Mouse (Mus musculus) hindlimb bud, embryonic 11.5 days (tissue): ENCODE results near the gene Spata45.
"Not testable (repeated sequence)": the region's sequence is repeated elsewhere in the genome, so short reads cannot be mapped to it uniquely, and the experiment has no call there.

Experiments
- DNase-seq: peaks from one replicate; pipeline ENCODE4 v3.0.0-alpha.2; 2012; ENCODE audit warnings: low read depth, low spot score; ENCODE audit errors: extremely low spot score

The Spata45 gene

DNA sequence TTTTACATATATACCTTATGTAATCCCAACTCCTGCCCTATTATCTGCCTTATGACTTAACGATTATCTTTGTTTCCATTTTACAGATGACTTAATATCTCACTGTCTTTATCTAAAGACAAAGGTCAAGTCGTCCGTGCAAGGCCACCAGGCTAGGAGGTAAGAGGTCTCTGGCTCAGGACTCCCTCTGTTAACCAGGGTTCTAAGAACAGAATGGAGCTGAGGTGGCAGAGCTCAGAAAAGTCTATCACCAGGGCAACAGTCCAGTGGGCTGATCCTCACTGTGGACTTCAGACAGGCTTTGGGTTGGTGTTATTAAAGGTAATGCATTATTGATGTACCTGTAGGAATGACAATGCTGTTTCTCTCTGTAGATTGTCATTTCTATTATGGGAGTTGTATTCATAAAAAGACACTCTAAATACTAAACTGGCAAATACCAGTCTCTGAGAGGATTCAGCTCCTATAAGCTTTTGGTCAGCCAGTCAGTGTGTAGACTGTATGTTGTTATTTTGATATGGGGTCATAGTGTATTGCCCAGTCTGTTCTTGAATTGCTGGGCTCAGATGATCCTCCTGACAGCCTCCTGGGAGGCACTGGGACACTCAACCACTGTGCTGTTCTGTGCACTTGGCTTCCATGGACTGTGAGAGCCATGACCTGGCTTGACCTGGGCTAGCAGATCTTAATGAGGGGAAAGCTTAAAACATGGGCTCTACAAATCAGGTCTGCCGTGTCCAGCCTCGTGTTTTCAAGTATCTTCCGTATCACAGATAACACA is at the start of gene Spata45:
TSS of gene Spata45 (plus strand) at position 86 of the 781 bp plus-strand sequence.
- no peak for DNase-seq

GRCm38 (mm10) chr1:190989437-190990082 is 46.9 kb upstream of the Spata45 start:
- no peak for DNase-seq

GRCm38 (mm10) chr1:190995548-190995947 is 40.9 kb upstream of the Spata45 start:
- DNase-seq: no peak

DNA sequence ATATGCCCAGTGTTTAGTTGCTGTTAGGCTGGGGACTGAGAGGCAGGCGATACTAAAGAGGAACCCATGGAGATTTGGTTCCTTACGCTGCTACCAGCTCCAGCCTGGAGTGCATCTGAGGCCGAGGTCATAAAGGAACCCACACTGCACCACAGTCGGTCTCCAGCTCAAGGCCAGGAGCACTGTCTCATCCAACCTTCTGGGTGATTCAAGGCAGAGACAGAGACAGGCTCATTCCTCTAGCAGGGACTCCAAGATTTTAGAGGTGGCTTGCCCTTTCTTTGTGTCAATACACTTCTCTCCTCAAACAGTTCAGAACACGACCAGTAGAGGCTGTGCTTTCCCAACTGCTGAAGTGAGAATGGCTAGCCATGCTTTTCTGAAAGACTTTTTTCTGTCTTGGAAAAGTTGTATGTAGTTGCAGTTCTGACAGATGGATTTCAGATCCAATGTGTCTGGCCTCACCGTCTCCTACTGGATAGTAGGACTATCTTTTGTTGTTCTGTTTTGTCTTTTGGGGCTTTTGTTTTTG is 40.0 kb upstream of the Spata45 start:
- DNase-seq: no peak

GRCm38 (mm10) chr1:190998027-190998426 is 38.4 kb upstream of the Spata45 start:
- DNase-seq: no peak

GRCm38 (mm10) chr1:191000686-191001085 is 35.8 kb upstream of the Spata45 start:
- DNase-seq: no peak

DNA sequence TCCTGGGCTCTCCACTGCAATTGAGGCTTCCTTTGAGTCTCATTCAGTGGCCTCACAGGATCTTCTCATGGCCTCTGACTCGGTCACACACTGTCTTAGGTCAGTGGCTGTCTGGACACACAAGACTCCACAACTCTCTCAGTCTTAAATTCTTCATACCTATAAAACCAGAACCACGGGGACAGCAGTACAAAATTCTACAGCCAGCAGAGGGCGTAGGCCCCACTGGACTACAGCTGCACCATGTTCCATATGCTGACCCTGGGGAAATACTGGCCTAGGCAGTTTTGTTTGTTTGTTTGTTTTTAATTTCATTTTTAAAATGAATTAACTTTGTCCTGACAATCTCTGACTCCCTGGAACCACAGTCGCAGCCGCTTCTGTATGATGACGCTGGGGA is 34.2 kb upstream of the Spata45 start:
- no peak for DNase-seq

GRCm38 (mm10) chr1:191008707-191009106 is 27.7 kb upstream of the Spata45 start:
- DNase-seq: no peak

DNA sequence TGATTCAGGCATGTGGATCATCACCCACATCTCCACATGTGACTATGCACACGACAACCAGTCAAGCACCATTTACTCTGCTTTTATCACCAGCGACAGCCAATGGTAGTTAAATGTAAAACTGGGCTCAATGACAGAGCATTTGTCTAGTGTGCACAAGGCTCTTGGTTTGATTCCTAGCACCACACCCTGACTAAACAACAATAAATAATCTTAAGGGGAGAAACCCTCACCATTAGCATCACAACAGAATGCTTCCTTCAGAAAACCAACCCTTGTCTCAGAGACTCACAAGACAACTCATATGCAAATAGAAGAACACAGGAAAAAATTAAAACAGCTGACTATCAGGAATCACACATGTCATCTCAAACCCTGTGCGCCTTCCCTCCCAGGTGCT is 22.2 kb upstream of the Spata45 start:
- no peak for DNase-seq

GRCm38 (mm10) chr1:191019803-191020202 is 16.6 kb upstream of the Spata45 start:
- DNase-seq: no peak

- no peak for DNase-seq
Observed at GRCm38 (mm10) chr1:191020217-191020924, 16.1 kb upstream of the Spata45 start.

DNA sequence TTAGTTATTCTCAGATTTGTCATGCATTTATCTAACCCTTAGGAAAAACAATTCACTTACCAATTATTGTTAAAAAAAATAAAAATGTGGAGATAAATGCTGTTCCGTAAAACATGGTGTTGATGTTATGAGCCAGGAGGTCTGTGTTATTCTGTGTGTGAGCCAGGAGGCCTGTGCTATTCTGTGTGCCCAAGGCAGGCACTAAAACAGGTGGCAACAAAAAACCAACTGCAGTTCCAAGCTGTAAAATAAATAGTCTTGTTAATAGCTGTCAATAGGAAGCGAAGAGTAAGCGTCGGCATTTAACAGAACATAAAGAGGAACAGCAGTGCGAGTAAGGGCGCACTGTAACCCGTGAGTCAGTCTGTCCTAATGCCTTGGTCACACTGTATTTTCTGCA is 15.4 kb upstream of the Spata45 start:
- no peak for DNase-seq

GRCm38 (mm10) chr1:191023140-191023539 is 13.3 kb upstream of the Spata45 start:
- no peak for DNase-seq

DNA sequence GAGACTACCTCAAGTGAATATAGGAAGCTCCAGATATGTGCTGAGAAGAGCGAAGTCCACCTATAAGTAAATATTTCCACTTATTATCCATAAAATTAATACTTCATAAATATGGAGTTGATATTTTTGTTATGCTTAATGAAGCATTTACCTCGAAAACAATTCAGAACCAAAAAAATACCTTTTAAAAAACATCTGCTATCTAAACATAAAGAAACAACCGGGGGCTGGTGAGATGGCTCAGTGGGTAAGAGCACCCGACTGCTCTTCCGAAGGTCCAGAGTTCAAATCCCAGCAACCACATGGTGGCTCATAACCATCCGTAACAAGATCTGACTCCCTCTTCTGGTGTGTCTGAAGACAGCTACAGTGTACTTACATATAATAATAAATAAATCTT is 12.6 kb upstream of the Spata45 start:
- not testable (repeated sequence) for DNase-seq

DNA sequence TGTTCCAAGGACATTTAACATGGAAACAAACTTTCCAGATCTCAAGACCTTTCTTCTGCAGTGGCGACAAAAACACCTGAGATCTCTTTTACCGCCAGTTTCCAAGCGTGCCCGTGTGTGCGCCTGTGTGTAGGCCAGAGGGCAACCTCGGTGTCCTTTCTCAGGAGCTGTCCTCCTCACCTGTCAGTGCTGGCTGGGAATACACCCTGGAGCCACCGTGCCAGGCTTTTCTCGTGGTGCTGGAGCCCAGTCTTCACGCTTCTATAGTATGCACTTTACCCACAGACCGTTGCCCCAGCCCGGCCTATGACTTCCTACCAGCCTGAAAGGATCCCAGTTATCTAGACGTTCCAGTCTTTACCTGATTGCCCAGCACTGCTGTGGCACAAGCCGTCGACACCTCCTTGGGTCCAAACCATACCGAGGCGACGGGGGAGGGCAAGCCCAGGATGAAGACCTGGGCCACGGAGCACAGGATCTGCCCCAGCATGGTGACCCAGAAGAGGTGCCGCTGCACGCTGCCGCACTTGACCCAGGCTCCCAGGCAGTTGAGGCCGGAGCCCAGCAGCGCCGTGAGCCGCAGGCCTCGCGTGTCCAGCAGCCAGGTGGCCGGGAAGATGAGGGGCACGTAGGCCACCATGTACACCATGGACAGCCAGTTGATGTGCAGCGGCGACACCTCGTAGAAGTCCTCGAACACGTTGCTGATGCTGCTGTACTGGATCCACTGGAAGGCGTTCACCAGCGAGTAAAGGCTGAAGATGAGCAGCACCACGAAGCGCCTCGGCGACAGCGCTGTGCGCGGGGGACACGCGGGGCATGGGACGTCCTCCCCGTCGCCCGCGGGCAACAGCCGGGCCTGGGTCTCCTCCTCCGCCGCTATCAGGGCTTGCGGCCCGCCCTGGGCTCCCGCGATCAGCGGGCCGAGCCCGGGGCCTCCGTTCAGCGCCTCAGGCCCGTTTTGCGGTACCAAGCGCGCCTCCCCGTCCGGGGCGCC is 11.1 kb upstream of the Spata45 start:
- DNase-seq: no peak

DNA sequence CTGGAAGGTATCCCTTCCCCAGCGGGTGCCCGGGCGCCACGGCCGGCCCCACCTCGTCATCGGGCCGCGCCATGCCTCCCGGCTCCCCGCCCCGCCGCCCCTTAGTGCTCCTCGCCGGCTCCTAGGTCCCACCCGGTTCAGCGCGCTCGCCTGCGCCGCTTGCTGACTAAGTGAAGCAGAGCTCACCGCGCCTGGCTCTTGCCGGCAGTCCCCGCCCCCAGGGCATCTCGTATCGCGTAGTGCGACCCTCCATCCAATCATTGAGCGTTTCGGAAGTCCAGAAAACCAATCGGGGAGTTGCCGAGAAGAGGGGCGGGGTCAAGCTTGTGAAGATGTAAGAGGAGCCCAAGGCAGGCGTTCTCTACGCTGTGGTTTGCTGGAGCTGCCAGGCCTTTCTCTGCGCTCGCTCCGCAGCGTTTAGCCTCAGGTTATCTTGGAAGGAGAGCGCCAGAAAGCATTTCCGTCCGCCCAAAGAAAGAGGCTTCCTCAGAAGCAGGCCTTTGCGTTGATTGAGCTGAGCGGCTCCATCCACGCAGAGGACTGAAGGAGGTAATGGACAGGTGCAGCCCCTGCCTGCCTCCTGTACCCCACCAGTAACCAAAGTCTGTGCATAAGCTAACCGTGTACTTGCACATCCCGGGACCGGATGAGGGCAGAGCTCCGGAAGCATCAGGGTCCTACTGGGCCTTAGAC is 10.3 kb upstream of the Spata45 start, which contains the start of gene Flvcr1:
TSS of gene Flvcr1 (minus strand) at position 138 of the 693 bp plus-strand sequence.
- DNase-seq: peak; percentile 97

DNA sequence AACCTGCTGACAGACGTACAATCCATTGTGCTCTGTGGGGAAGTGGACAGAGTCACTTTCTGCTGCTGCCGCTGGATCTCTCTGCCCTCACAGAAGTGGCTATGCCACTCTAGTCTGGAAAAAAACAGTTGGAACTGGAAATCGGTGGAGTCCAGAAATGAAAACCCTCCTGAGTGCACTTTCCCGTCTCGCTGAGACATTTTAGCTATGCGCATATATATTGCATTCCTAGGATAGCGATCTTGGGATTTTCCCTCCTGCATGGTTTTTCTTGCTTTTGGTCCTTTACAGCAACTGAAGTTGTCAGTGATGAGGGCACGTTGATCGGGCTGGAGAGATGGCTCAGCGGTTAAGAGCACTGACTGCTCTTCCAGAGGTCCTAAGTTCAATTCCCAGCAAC is 6.3 kb upstream of the Spata45 start:
- DNase-seq: no peak

DNA sequence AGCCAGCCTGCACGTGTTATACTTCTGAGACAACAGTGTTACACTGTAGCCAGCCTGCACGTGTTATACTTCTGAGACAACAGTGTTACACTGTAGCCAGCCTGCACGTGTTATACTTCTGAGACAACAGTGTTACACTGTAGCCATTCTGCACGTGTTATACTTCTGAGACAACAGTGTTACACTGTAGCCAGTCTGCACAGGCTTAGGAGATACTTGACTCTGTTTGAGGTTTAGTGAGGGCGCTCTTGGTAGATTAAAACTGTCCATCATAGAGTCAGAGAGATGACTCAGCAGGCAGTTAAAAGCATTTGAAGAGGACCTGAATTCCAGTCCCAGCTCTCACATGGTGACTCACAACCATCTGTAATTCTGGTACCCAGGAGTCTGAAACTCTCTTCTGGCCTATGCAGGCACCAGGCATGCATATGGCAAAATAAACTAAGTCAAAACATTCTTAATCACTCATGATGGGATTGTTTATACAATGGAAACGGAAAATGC is 5.5 kb upstream of the Spata45 start:
- not testable (repeated sequence) for DNase-seq

DNA sequence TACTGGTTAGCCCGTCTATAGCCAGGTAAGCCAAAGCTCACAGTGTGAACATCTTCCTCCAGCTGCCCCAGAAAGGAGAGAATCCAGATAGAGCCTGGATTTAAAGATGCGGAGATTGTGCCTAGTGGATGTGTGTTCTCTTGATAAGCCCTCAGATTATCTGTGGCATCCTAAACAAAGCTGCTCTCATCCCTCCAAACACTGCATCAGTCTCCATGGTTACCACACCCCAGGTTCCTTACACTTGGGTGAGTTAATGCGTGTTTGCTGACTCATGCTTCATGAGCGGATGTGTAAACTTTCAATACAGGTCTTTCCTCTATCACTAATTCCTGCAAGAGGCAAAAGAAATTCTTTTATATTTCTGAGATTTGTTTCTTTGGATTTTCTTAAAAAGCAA is 790 bp upstream of the Spata45 start:
- no peak for DNase-seq

DNA sequence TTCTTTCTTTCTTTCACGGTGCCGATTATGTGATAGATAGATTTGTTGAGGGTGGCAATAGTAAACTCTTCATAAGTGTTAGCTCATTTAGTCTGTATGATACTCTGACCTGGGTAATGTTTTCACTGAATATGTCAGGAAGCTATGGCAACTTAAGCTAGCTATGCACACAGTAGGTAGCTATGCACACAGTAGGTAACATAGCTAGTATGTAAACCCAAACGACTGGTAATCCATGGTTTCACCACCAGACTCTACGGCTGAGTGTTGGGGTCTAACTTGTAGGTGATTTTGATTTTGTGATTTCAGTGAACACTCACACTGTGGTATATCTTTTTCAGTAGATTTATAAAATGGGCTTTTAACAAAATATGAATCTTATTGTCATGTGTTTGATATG is 1.6 kb downstream of the Spata45 start:
- no peak for DNase-seq
